Mouse (Mus musculus): Measurements from ENCODE around the gene Gsta4. TPM values are rescaled to one million over a fixed set of nuclear protein-coding genes. Genes with fewer than 3 reads are reported as not detected.
"Not testable (repeated sequence)": the region's sequence is repeated elsewhere in the genome, so short reads cannot be mapped to it uniquely, and the experiment has no call there.

Gsta4 gene
- total RNA-seq, 2 experiments from 2014 or later = 1.5 to 2.6 TPM

GRCm38 (mm10) chr9:78228122-78228521 lies 45.5 kb downstream of the Gsta4 start:
- ATAC-seq (replicated peaks; ENCODE audit: poor library complexity) = peak; percentile 70

- ATAC-seq (replicated peaks; ENCODE audit: poor library complexity) = not testable (repeated sequence)
These were observed 47.1 kb downstream of the Gsta4 start for GRCm38 (mm10) chr9:78229658-78230057.

- ATAC-seq (replicated peaks; ENCODE audit: poor library complexity) = not testable (repeated sequence)
These were observed 47.9 kb downstream of the Gsta4 start, which contains the start of gene Gsta1 for GRCm38 (mm10) chr9:78230461-78230860. Gsta1 (plus strand) TSS chr9:78230656.

GRCm38 (mm10) chr9:78233121-78233695 lies 50.6 kb downstream of the Gsta4 start:
- peak; percentile 77 for ATAC-seq (replicated peaks; ENCODE audit: poor library complexity)

- not testable (repeated sequence) for ATAC-seq (replicated peaks; ENCODE audit: poor library complexity)
These were observed 73.3 kb downstream of the Gsta4 start for GRCm38 (mm10) chr9:78255683-78256470.

GRCm38 (mm10) chr9:78256914-78257313 lies 74.3 kb downstream of the Gsta4 start, which contains the start of gene Gm3776:
Gm3776 (plus strand) TSS chr9:78257129.
- ATAC-seq (replicated peaks; ENCODE audit: poor library complexity) = not testable (repeated sequence)

Other genes with a start within 250 kb of the Gsta4 start
- not detected in 2 replicates for gene Gcm1, start 130.8 kb upstream of the Gsta4 start, total RNA-seq (2015)
- gene Gcm1, start 130.8 kb upstream of the Gsta4 start, total RNA-seq (2017) = not detected in 2 replicates
- gene Fbxo9, start 73.7 kb upstream of the Gsta4 start, total RNA-seq (2015) = 51.1 and 58.3 TPM in 2 replicates
- gene Fbxo9, start 73.7 kb upstream of the Gsta4 start, total RNA-seq (2017) = 48.1 and 61.6 TPM in 2 replicates
- gene Ick, start 73.6 kb upstream of the Gsta4 start, total RNA-seq (2015) = 11.0 and 12.4 TPM in 2 replicates
- gene Ick, start 73.6 kb upstream of the Gsta4 start, total RNA-seq (2017) = 5.1 and 15.3 TPM in 2 replicates
- gene Gsta1, start 47.9 kb downstream of the Gsta4 start, total RNA-seq (2015) = not detected in 2 replicates
- gene Gsta1, start 47.9 kb downstream of the Gsta4 start, total RNA-seq (2017) = not detected in 2 replicates
- gene Gm3776, start 74.4 kb downstream of the Gsta4 start, total RNA-seq (2015) = not detected in 2 replicates
- not detected in 2 replicates for gene Gm3776, start 74.4 kb downstream of the Gsta4 start, total RNA-seq (2017)
- not detected in 2 replicates for gene Gm10639, start 107.1 kb downstream of the Gsta4 start, total RNA-seq (2015)
- not detected in 2 replicates for gene Gm10639, start 107.1 kb downstream of the Gsta4 start, total RNA-seq (2017)
- not detected in 2 replicates for gene Omt2a, start 132.0 kb downstream of the Gsta4 start, total RNA-seq (2015)
- not detected in 2 replicates for gene Omt2a, start 132.0 kb downstream of the Gsta4 start, total RNA-seq (2017)
- not detected in 2 replicates for gene Omt2b, start 144.8 kb downstream of the Gsta4 start, total RNA-seq (2015)
- gene Omt2b, start 144.8 kb downstream of the Gsta4 start, total RNA-seq (2017) = not detected in 2 replicates
- not detected in 2 replicates for gene Gsta2, start 173.0 kb downstream of the Gsta4 start, total RNA-seq (2015)
- not detected in 2 replicates for gene Gsta2, start 173.0 kb downstream of the Gsta4 start, total RNA-seq (2017)
- not detected in 2 replicates for gene Dppa5a, start 185.4 kb downstream of the Gsta4 start, total RNA-seq (2015)
- not detected in 2 replicates for gene Dppa5a, start 185.4 kb downstream of the Gsta4 start, total RNA-seq (2017)
- gene Ooep, start 196.0 kb downstream of the Gsta4 start, total RNA-seq (2015) = not detected in 2 replicates
- gene Ooep, start 196.0 kb downstream of the Gsta4 start, total RNA-seq (2017) = not detected in 2 replicates
- not detected in 2 replicates for gene Ddx43, start 213.0 kb downstream of the Gsta4 start, total RNA-seq (2015)
- gene Ddx43, start 213.0 kb downstream of the Gsta4 start, total RNA-seq (2017) = 0.07 and 0.29 TPM in 2 replicates